ENCODE assay signal across 26 mouse cellular contexts in genomic region chr9:25583621-25584020, GRCm38 (mm10).
"Had no signal": no experiment of that assay in that cellular context is flagged by ENCODE, and none has a peak within 500 bp of the region (broad histone marks: within the 10 kb centered on the region; RNA-seq: fewer than 3 reads in every experiment).

No protein-coding gene starts in this region.

- H3K9ac ChIP-seq: heart, embryonic 13.5 days; heart, embryonic 15.5 days; hindbrain, embryonic 12.5 days; hindbrain, embryonic 14.5 days; intestine, embryonic 15.5 days; limb, embryonic 13.5 days; limb, embryonic 15.5 days; liver, embryonic 12.5 days; liver, embryonic 14.5 days had no signal

- H3K4me1 ChIP-seq: hindbrain, embryonic 10.5 days; hindbrain, embryonic 12.5 days; limb, embryonic 13.5 days; limb, embryonic 15.5 days had no signal

- H3K36me3 ChIP-seq: hindbrain, embryonic 10.5 days; hindbrain, embryonic 12.5 days; intestine, embryonic 15.5 days; limb, embryonic 15.5 days; liver, embryonic 12.5 days had no signal

- H3K27me3 ChIP-seq: heart, embryonic 13.5 days; heart, embryonic 15.5 days; hindbrain, embryonic 12.5 days; intestine, embryonic 15.5 days; limb, embryonic 13.5 days; limb, embryonic 15.5 days; liver, embryonic 12.5 days had no signal

- H3K4me2 ChIP-seq: heart, embryonic 13.5 days; heart, embryonic 15.5 days; hindbrain, embryonic 12.5 days; hindbrain, embryonic 14.5 days; intestine, embryonic 15.5 days; limb, embryonic 13.5 days; limb, embryonic 15.5 days; liver, embryonic 12.5 days had no signal

- ATAC-seq: hindbrain, embryonic 16.5 days; inflammation-experienced regulatory T-cells, adult 6 months; intestine, embryonic 15.5 days; intestine, postnatal 0 days; liver, embryonic 12.5 days had no signal

- H3K9me3 ChIP-seq: heart, embryonic 10.5 days; heart, embryonic 13.5 days; heart, embryonic 15.5 days; hindbrain, embryonic 10.5 days; hindbrain, embryonic 12.5 days; intestine, embryonic 15.5 days; limb, embryonic 13.5 days; limb, embryonic 15.5 days; liver, embryonic 12.5 days had no signal

- H3K27ac ChIP-seq: gastrocnemius, adult 2 months; heart, embryonic 10.5 days; heart, embryonic 13.5 days; heart, embryonic 15.5 days; hindbrain, embryonic 10.5 days; hindbrain, embryonic 12.5 days; hindbrain, embryonic 14.5 days; intestine, embryonic 15.5 days; layer of hippocampus, adult 2 months; left cerebral cortex, adult 2 months; limb, embryonic 13.5 days; limb, embryonic 15.5 days; liver, embryonic 12.5 days; liver, embryonic 14.5 days had no signal

- H3K4me3 ChIP-seq: gastrocnemius, adult 2 months; heart, embryonic 10.5 days; heart, embryonic 13.5 days; heart, embryonic 15.5 days; hindbrain, embryonic 10.5 days; hindbrain, embryonic 12.5 days; intestine, embryonic 15.5 days; layer of hippocampus, adult 2 months; left cerebral cortex, adult 2 months; limb, embryonic 13.5 days; limb, embryonic 15.5 days; liver, embryonic 12.5 days had no signal

- DNase-seq: gastrocnemius, adult 2 months; gastrocnemius, postnatal 10 days; gastrocnemius, postnatal 25 days; heart, postnatal 4 days; kidney, adult 18-20 months; kidney, adult 8-10 months; kidney, postnatal 10 days; kidney, postnatal 25 days; kidney, postnatal 4 days; left cerebral cortex, postnatal 4 days had no signal
